Mouse (Mus musculus): ENCODE data around the gene Ctrc.

Gene Ctrc

DNA sequence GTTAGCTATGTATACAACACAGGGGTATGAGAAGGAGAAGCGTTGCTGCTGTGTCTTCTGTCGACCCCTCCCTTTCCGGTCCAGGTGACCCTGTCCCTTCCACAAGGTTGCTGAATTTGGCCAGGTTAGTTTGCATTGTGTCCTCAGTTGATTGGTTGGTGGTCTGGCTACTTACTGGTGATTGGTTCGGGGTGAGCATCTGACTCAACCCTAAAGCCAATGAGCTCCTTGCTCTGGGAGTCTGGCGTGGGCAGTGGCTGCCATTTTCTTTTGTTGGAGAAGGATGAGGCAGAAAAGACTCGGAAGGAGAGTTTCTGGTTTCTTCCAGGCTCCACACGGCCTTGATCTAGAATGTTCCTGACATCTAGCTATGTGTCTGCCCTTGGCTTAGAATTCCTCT, 26.8 kb downstream of the Ctrc start:
- no peak for DNase-seq (ENCODE audit: low spot score)

GRCm38 (mm10) chr4:141818861-141819260, 27.3 kb downstream of the Ctrc start:
- DNase-seq (ENCODE audit: low spot score), result no peak

GRCm38 (mm10) chr4:141817706-141818105, 28.5 kb downstream of the Ctrc start:
- no peak for DNase-seq (ENCODE audit: low spot score)

- peak; percentile 27 for DNase-seq (ENCODE audit: low spot score)
Measured at GRCm38 (mm10) chr4:141816776-141817655, 29.1 kb downstream of the Ctrc start.

DNA sequence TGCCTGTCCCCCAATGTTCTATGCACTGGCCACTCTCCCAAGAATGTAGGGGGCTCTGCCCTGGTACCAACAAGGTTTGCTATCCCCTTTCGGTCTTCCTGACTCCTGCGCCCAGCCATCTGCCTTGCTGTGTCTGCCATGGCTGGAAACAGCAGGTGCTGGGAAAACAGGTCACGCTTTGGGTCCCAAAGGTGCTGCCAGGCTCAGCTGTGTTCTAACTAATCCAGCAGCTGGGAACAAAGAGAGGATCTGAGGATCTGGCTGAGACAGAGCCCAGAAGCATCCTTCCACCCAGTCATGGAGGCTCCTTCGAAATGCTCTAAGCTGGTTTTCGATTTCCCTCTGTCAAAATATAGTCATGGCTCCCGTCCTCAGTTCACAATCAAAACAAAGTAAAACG, 29.9 kb downstream of the Ctrc start:
- no peak for DNase-seq (ENCODE audit: low spot score)

DNA sequence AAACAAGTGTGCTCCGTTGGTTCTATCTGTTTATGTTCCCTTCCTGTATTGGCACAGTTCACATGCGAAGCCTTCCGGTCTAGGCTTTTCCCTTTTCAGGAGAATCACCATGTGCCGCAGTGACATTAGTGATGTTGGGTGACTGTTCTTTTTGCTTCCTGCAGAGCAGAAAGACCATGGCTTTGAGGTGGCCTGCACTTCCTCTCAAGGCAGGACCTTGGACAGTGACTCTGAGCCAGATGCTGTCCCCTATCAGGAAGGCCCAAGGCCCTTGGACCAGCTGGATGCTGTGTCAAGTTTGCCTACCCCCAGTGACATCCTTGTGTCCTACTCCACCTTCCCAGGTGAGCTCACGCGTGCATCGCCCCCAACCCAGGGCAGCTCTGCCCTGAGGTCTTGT, 34.8 kb downstream of the Ctrc start:
- DNase-seq (ENCODE audit: low spot score), result no peak

DNA sequence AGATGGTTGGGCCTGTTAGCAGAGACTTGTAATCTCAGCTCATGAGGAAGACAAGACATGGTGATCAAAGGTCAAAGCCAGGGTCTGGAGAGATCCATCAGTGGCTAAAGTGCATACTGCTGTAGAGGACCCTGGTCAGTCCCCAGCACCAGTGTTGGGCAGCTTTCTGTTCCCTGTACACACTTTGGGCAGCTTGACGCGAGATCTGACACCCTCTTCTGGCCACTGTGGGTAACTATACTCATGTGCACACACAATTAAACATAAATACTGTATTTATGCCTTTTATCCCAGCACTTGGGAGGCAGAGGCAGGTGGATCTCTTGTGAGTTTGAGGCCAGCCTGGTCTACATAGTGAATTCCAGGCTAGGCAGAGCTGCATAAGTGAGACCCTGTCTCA, 35.2 kb downstream of the Ctrc start:
- no peak for DNase-seq (ENCODE audit: low spot score)

GRCm38 (mm10) chr4:141809850-141810464, 36.2 kb downstream of the Ctrc start:
- DNase-seq (ENCODE audit: low spot score), result no peak

GRCm38 (mm10) chr4:141805886-141806285, 40.3 kb downstream of the Ctrc start:
- no peak for DNase-seq (ENCODE audit: low spot score)

GRCm38 (mm10) chr4:141804105-141804504, 42.1 kb downstream of the Ctrc start:
- no peak for DNase-seq (ENCODE audit: low spot score)

- DNase-seq (ENCODE audit: low spot score), result no peak
Measured at GRCm38 (mm10) chr4:141797545-141797944, 48.6 kb downstream of the Ctrc start.

DNA sequence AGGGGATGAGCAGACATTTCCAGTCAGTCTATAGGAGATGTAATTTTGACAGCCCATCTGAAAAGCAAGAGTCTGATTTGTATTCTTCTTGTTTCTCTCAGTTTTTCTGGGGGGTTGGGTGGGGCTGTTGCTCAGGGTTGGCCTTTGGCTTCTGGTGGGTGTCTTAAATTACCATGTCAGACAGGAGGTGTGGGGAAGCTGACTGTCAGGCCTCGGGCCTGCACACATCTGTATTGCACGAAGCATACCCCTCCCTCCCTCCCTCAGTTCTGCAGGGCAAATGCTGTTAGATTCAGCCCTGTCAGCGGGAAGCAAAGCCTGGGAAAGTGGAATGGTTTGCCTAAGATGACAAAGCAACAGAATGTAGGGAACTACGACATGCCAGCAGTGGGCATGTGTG, 49.2 kb downstream of the Ctrc start:
- DNase-seq (ENCODE audit: low spot score), result no peak

GRCm38 (mm10) chr4:141796356-141796755, 49.8 kb downstream of the Ctrc start:
- no peak for DNase-seq (ENCODE audit: low spot score)

- DNase-seq (ENCODE audit: low spot score), result no peak
Measured at GRCm38 (mm10) chr4:141794152-141794535, 52.0 kb downstream of the Ctrc start.

- peak; percentile 96 for DNase-seq (ENCODE audit: low spot score)
Measured at GRCm38 (mm10) chr4:141793282-141794151, 52.6 kb downstream of the Ctrc start, which contains the start of gene Casp9. TSS of gene Casp9 (plus strand) at chr4:141793612.

- no peak for DNase-seq (ENCODE audit: low spot score)
Measured at GRCm38 (mm10) chr4:141792554-141793281, 53.4 kb downstream of the Ctrc start.

GRCm38 (mm10) chr4:141791951-141792350, 54.2 kb downstream of the Ctrc start:
- DNase-seq (ENCODE audit: low spot score), result no peak

GRCm38 (mm10) chr4:141791486-141791885, 54.7 kb downstream of the Ctrc start:
- no peak for DNase-seq (ENCODE audit: low spot score)

DNA sequence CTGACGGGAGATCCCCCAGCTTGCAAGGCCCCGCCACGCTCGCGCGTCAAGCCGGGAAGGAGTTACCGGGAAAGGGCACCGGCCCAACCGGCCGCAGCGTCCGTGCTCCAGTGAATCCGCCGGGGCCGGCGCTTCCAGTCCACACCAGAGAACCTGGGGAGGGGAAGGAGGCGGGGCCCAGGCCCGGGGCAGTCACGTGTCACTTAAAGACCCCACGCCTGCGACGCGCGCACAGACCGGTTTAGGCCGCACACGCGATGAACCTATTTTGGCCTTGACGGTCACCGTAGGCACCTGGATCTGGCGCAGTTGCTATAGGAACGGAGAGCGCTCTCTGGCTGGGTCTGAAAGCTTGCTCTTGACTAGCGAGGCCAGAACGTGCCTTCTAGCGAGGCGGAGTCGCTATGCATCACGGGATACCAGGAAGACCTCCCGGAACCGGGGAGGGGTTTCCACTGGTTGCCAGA, 55.6 kb downstream of the Ctrc start, which contains the start of gene Dnajc16:
Gene Dnajc16 (minus strand): TSS at position 408 of the 467 bp plus-strand sequence.
- peak; percentile 98 for DNase-seq (ENCODE audit: low spot score)

GRCm38 (mm10) chr4:141789564-141790218, 56.5 kb downstream of the Ctrc start:
- DNase-seq (ENCODE audit: low spot score), result no peak

- DNase-seq (ENCODE audit: low spot score), result no peak
Measured at GRCm38 (mm10) chr4:141787462-141787861, 58.7 kb downstream of the Ctrc start.

All from layer of hippocampus, adult 11-12 months (tissue).